Mouse (Mus musculus) layer of hippocampus, postnatal 10 days (tissue): ENCODE data around the gene Gm17409. TPM values are rescaled to one million over a fixed set of nuclear protein-coding genes. Genes with fewer than 3 reads are reported as not detected.
A peak's percentile ranks its signal among the peaks of the same experiment; 100 is the strongest.

Experiments used
- DNase-seq, 2 experiments: peaks; one replicate each; pipeline ENCODE4 v3.0.0; 2021; ENCODE audit warnings: low spot score in 2 of 2
- long read RNA-seq: library from polyadenylated mRNA; stranded (forward); transcript quantifications from one replicate; pipeline ENCODE4 v2.0.0, GENCODE M21; 2023
- total RNA-seq, 2 experiments: library from RNA; stranded (reverse); gene quantifications; 2 replicates each; pipeline ENCODE4 v1.2.3; 2021

Gm17409 gene
- not detected for total RNA-seq
- long read RNA-seq = 0 reads

- no peak for DNase-seq
Observed at GRCm38 (mm10) chr2:58469816-58470215, at the start of gene Gm17409. Gene Gm17409, plus strand, starts transcription at chr2:58470116.

GRCm38 (mm10) chr2:58423319-58423718 is 46.6 kb upstream of the Gm17409 start:
- DNase-seq = no peak

GRCm38 (mm10) chr2:58425436-58426004 is 44.4 kb upstream of the Gm17409 start:
- no peak for DNase-seq

GRCm38 (mm10) chr2:58432211-58432610 is 37.7 kb upstream of the Gm17409 start:
- no peak for DNase-seq

- DNase-seq = no peak
Observed at GRCm38 (mm10) chr2:58433317-58433716, 36.6 kb upstream of the Gm17409 start.

GRCm38 (mm10) chr2:58434438-58434837 is 35.5 kb upstream of the Gm17409 start:
- no peak for DNase-seq

GRCm38 (mm10) chr2:58435507-58435906 is 34.4 kb upstream of the Gm17409 start:
- no peak for DNase-seq

GRCm38 (mm10) chr2:58436911-58437310 is 33.0 kb upstream of the Gm17409 start:
- DNase-seq = no peak

GRCm38 (mm10) chr2:58443163-58443562 is 26.8 kb upstream of the Gm17409 start:
- DNase-seq = peak in 1 of 2 experiments; percentile 5

GRCm38 (mm10) chr2:58447001-58447400 is 22.9 kb upstream of the Gm17409 start:
- DNase-seq = no peak

GRCm38 (mm10) chr2:58454095-58454865 is 15.6 kb upstream of the Gm17409 start:
- DNase-seq = no peak

- DNase-seq = no peak
Observed at GRCm38 (mm10) chr2:58456843-58457487, 13.0 kb upstream of the Gm17409 start.

GRCm38 (mm10) chr2:58457488-58457865 is 12.4 kb upstream of the Gm17409 start:
- no peak for DNase-seq

GRCm38 (mm10) chr2:58458820-58459371 is 11.0 kb upstream of the Gm17409 start:
- peak; percentile 59 to 69 for DNase-seq

GRCm38 (mm10) chr2:58470290-58470689 is 374 bp downstream of the Gm17409 start:
- no peak for DNase-seq

GRCm38 (mm10) chr2:58475578-58475977 is 5.7 kb downstream of the Gm17409 start:
- DNase-seq = no peak

- peak; percentile 88 to 89 for DNase-seq
Observed at GRCm38 (mm10) chr2:58476956-58477715, 7.2 kb downstream of the Gm17409 start.

GRCm38 (mm10) chr2:58478144-58478543 is 8.2 kb downstream of the Gm17409 start:
- DNase-seq = no peak

- DNase-seq = no peak
Observed at GRCm38 (mm10) chr2:58479536-58479935, 9.6 kb downstream of the Gm17409 start.

GRCm38 (mm10) chr2:58480764-58481163 is 10.8 kb downstream of the Gm17409 start:
- no peak for DNase-seq

GRCm38 (mm10) chr2:58481450-58482100 is 11.7 kb downstream of the Gm17409 start:
- no peak for DNase-seq
